Mouse (Mus musculus): ENCODE measurements around the gene E2f7.

E2f7 gene

GRCm38 (mm10) chr10:110773878-110774277, 28.6 kb downstream of the E2f7 start:
- in situ Hi-C loops (cut with MboI, MseI): no loop called here

- in situ Hi-C loops (cut with MboI, MseI): loop anchor here (25.0 kb wide), 2 partner anchors 206 to 306 kb away; no protein-coding TSS in a partner anchor
Measured at GRCm38 (mm10) chr10:110781772-110782171, 36.5 kb downstream of the E2f7 start.

- in situ Hi-C loops (cut with MboI, MseI): loop anchor here (25.0 kb wide), 2 partner anchors 205 to 305 kb away; no protein-coding TSS in a partner anchor
Measured at GRCm38 (mm10) chr10:110782655-110783054, 37.4 kb downstream of the E2f7 start.

GRCm38 (mm10) chr10:110788049-110788752, 43.0 kb downstream of the E2f7 start:
- in situ Hi-C loops (cut with MboI, MseI): loop anchor here (25.0 kb wide), 2 partner anchors 199 to 299 kb away; no protein-coding TSS in a partner anchor

- in situ Hi-C loops (cut with MboI, MseI): loop anchor here (25.0 kb wide), 2 partner anchors 198 to 298 kb away; no protein-coding TSS in a partner anchor
Measured at GRCm38 (mm10) chr10:110789683-110790082, 44.4 kb downstream of the E2f7 start.

- in situ Hi-C loops (cut with MboI, MseI): loop anchor here (25.0 kb wide), 2 partner anchors 194 to 294 kb away; no protein-coding TSS in a partner anchor
Measured at GRCm38 (mm10) chr10:110793150-110793787, 48.0 kb downstream of the E2f7 start.

- in situ Hi-C loops (cut with MboI, MseI): loop anchor here (25.0 kb wide), 2 partner anchors 193 to 293 kb away; no protein-coding TSS in a partner anchor
Measured at GRCm38 (mm10) chr10:110794564-110795205, 49.4 kb downstream of the E2f7 start.

GRCm38 (mm10) chr10:110795206-110795796, 50.1 kb downstream of the E2f7 start:
- in situ Hi-C loops (cut with MboI, MseI): loop anchor here (25.0 kb wide), 2 partner anchors 192 to 292 kb away; no protein-coding TSS in a partner anchor

- in situ Hi-C loops (cut with MboI, MseI): no loop called here
Measured at GRCm38 (mm10) chr10:110801296-110801695, 56.1 kb downstream of the E2f7 start.

GRCm38 (mm10) chr10:110804279-110805024, 59.2 kb downstream of the E2f7 start:
- in situ Hi-C loops (cut with MboI, MseI): no loop called here

- in situ Hi-C loops (cut with MboI, MseI): no loop called here
Measured at GRCm38 (mm10) chr10:110805025-110805740, 59.9 kb downstream of the E2f7 start.

- in situ Hi-C loops (cut with MboI, MseI): no loop called here
Measured at GRCm38 (mm10) chr10:110806471-110806870, 61.2 kb downstream of the E2f7 start.

- in situ Hi-C loops (cut with MboI, MseI): no loop called here
Measured at GRCm38 (mm10) chr10:110810528-110810927, 65.3 kb downstream of the E2f7 start.

- in situ Hi-C loops (cut with MboI, MseI): no loop called here
Measured at GRCm38 (mm10) chr10:110811209-110811861, 66.1 kb downstream of the E2f7 start.

GRCm38 (mm10) chr10:110811862-110812225, 66.6 kb downstream of the E2f7 start:
- in situ Hi-C loops (cut with MboI, MseI): no loop called here

- in situ Hi-C loops (cut with MboI, MseI): no loop called here
Measured at GRCm38 (mm10) chr10:110821139-110821538, 75.9 kb downstream of the E2f7 start.

GRCm38 (mm10) chr10:110821692-110822091, 76.5 kb downstream of the E2f7 start:
- in situ Hi-C loops (cut with MboI, MseI): no loop called here

GRCm38 (mm10) chr10:110832336-110832735, 87.1 kb downstream of the E2f7 start:
- in situ Hi-C loops (cut with MboI, MseI): no loop called here

GRCm38 (mm10) chr10:110835115-110835806, 90.0 kb downstream of the E2f7 start:
- in situ Hi-C loops (cut with MboI, MseI): no loop called here
